Mouse (Mus musculus) gastrocnemius, postnatal 4 days (tissue): ENCODE measurements around the gene Gca. TPM values are rescaled to one million over a fixed set of nuclear protein-coding genes. Genes with fewer than 3 reads are reported as not detected.
"Not testable (repeated sequence)": the region's sequence is repeated elsewhere in the genome, so short reads cannot be mapped to it uniquely, and the experiment has no call there.

Experiments used
- DNase-seq, 2 experiments: peaks; one replicate each; pipeline ENCODE4 v3.0.0; 2021 to 2022; ENCODE audit warnings: low spot score in 2 of 2, mixed read lengths in 2 of 2
- total RNA-seq, 2 experiments: library from RNA; stranded (reverse); gene quantifications; 2 replicates each; pipeline ENCODE4 v1.2.3; 2021

Gene Gca
- total RNA-seq, 2 experiments from 2014 or later, result 2.1 to 2.4 TPM

- DNase-seq, result no peak
Measured at GRCm38 (mm10) chr2:62665536-62665935, 1.5 kb downstream of the Gca start.

DNA sequence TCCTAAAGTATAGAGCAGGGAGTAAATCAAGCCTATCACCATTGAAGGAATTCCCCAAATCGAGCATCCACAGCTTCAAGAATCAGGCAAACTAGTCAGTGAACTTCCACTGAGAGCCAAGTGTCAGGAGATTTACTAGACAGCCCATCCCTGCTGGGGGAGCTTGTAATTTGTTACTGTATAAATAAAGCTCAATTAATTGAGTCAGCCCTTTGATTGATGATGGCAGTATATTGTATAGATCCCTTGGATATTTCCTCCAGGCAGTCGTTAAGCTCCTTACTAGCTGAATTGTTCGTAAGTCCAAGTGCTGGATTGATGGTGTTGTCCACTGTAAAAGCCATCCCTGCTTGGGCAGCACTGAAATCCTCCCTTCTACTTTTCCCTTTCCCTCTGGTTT is 5.8 kb downstream of the Gca start:
- no peak for DNase-seq

GRCm38 (mm10) chr2:62670301-62670700 is 6.2 kb downstream of the Gca start:
- no peak for DNase-seq

- no peak for DNase-seq
Measured at GRCm38 (mm10) chr2:62670767-62671166, 6.7 kb downstream of the Gca start.

- DNase-seq, result no peak
Measured at GRCm38 (mm10) chr2:62672788-62673187, 8.7 kb downstream of the Gca start.

- no peak for DNase-seq
Measured at GRCm38 (mm10) chr2:62681667-62682066, 17.6 kb downstream of the Gca start.

- no peak for DNase-seq
Measured at GRCm38 (mm10) chr2:62684989-62685595, 21.0 kb downstream of the Gca start.

GRCm38 (mm10) chr2:62685934-62686333 is 21.8 kb downstream of the Gca start:
- no peak for DNase-seq

DNA sequence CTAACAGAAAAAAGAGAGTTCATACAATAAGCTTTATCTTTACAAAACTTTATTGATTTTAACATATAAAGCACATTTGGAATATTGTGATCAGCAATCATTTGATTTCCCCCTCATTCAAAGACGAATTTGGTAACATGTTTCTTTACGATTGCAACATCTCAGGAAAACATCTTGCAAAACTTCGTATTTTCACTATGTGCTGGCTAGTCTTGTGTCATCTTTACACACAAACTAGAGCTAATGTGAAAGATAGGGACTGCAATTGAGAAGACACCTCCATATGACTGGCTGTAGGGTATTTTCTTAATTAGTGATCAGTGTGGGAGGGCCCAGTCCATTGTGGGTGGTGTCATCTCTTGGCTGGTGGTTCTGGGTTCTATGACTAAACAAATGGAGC is 42.2 kb downstream of the Gca start:
- no peak for DNase-seq

GRCm38 (mm10) chr2:62709633-62710032 is 45.5 kb downstream of the Gca start:
- no peak for DNase-seq

- not testable (repeated sequence) for DNase-seq
Measured at GRCm38 (mm10) chr2:62714362-62714761, 50.3 kb downstream of the Gca start.

DNA sequence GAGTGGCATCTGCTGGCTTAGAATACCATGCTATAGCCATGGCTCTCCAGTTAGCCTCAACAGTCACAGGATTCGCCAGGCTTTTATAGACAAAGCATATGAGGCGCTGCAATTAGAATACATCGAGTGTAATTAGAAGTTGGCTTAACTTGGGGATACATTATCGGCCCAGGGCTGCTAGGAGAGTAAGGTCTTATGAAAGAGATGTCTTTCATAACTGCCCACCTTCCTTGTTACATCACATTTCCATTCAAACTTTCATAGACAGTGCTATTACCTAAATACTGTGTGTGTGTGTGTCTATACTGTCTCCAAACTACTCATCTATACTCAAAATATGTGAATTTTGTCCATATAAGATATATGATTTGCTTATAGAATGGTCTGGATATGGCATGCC is 51.2 kb downstream of the Gca start:
- no peak for DNase-seq

DNA sequence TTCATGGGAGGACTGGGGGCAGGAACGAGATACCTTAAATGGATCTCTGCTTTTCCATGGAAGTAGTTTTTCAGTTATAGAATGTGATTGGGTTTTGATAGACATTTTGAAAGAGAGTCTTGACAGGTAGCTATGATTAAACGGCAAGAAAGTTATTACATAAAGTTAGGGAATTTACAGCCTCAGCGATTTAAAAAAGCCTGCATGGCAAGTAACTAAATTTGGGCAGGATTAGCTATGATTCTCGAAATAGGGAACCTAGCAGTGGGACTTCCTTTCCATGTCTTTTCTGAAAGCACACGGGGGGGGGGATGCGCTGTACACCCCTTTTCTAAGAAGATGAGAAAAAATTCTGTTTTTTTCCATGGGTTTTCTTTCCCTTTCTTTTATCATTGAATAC is 53.2 kb downstream of the Gca start:
- DNase-seq, result no peak

- no peak for DNase-seq
Measured at GRCm38 (mm10) chr2:62718411-62718810, 54.3 kb downstream of the Gca start.

DNA sequence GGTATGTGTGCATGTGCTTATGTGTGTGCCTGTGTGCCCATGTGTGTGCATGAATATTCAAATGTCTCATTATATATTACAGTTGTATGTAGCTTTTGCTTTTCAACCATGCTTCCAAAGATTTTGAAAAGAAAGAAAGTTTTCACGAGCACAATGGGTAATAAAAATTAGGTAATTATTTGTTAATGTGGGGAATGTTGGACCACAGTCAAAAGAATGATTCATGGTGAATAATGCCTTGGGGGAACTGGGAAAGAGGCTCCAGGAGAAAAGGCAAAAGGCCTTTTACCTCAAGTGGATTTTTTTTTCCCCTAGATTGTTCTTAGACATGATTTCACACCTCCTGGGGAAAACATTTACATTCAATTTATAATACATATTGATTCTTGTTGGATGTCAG is 61.9 kb downstream of the Gca start:
- DNase-seq, result no peak

GRCm38 (mm10) chr2:62727732-62728131 is 63.6 kb downstream of the Gca start:
- DNase-seq, result no peak

- no peak for DNase-seq
Measured at GRCm38 (mm10) chr2:62730671-62731070, 66.6 kb downstream of the Gca start.

DNA sequence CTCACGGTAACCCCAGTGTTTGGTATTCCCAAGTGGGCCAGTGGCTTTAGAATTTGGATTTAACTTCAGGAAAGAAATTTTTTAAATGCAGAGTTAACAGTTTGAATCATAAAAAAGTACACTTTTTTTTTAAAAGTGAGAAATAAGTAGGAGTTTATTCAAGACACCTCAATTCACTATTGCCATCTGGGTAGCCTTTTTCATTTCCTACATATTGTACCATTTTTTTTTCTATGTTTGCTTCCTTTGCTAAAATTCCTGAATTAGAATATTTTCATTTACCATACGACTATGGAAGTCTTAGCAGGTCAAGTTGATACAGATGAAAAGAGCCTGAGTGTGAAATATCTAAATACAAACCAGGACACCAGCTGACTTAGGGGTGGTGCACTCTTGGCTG is 79.0 kb downstream of the Gca start:
- DNase-seq, result no peak

Other genes with a start within 250 kb of the Gca start
- under 1 TPM; 0.41 to 0.42 TPM for gene Gcg, start 180.6 kb upstream of the Gca start, total RNA-seq
- 10 to 100 TPM; 61.8 to 66.9 TPM for gene Fap, start 90.2 kb upstream of the Gca start, total RNA-seq
- 1 to 10 TPM; 2.0 TPM for gene Ifih1, start 18.0 kb upstream of the Gca start, total RNA-seq